Mouse (Mus musculus) CH12.LX (cell line): ENCODE results near the gene Myrf. TPM values are rescaled to one million over a fixed set of nuclear protein-coding genes. Genes with fewer than 3 reads are reported as not detected.

Experiments
- DNase-seq: peaks from one replicate; pipeline ENCODE4 v3.0.0-alpha.2; 2013; ENCODE audit errors: extremely low read depth
- H3K27ac ChIP-seq: 2 replicates; pipeline ENCODE4 v1.5.1; 2012; ENCODE audit warnings: low read depth, mild to moderate bottlenecking, control low read depth, moderate library complexity; ENCODE audit not compliant: insufficient read depth
- H3K27me3 ChIP-seq: replicated peaks from 2 replicates; pipeline ENCODE3; 2012; ENCODE audit warnings: inconsistent platforms
- H3K36me3 ChIP-seq, 2 experiments: replicated peaks in 1 of 2; 2 replicates each; pipeline versions ENCODE3 to v1.6.1; 2012; ENCODE audit warnings: inconsistent platforms in 1 of 2, low read length in 1 of 2, mild to moderate bottlenecking in 1 of 2, mixed read lengths in 1 of 2, moderate library complexity in 1 of 2; ENCODE audit not compliant: control insufficient read depth in 1 of 2, insufficient read depth in 1 of 2
- H3K4me1 ChIP-seq, 2 experiments: 2 replicates each; pipeline ENCODE4 v1.6.1; 2012; ENCODE audit warnings: inconsistent platforms in 1 of 2, moderate library complexity in 1 of 2; ENCODE audit not compliant: insufficient read depth in 2 of 2, control insufficient read depth in 1 of 2
- H3K4me2 ChIP-seq: 2 replicates; pipeline ENCODE4 v1.6.1; 2012; ENCODE audit warnings: low read depth, mild to moderate bottlenecking, control low read depth; ENCODE audit not compliant: poor library complexity, insufficient read depth, severe bottlenecking
- H3K4me3 ChIP-seq, 3 experiments: fragments of 150-350 bp in 1 of 3; sonication (generic) in 1 of 3; replicated peaks in 1 of 3; 2 replicates each; pipeline versions ENCODE3 to v1.5.1; 2011 to 2012; ENCODE audit warnings: low read depth in 2 of 3, low read length in 2 of 3, mild to moderate bottlenecking in 2 of 3, moderate library complexity in 2 of 3, control low read depth in 1 of 3, improper control_type of control experiment in 1 of 3, inconsistent platforms in 1 of 3, mixed read lengths in 1 of 3; ENCODE audit not compliant: poor library complexity in 1 of 3
- H3K79me2 ChIP-seq: replicated peaks from 2 replicates; pipeline ENCODE4 v1.6.1; 2012; ENCODE audit warnings: mild to moderate bottlenecking, moderate library complexity; ENCODE audit not compliant: control insufficient read depth, poor library complexity, insufficient read depth, severe bottlenecking; ENCODE audit errors: extremely low read depth
- H3K9ac ChIP-seq: 2 replicates; pipeline ENCODE4 v1.6.1; 2012; ENCODE audit warnings: low read depth, mild to moderate bottlenecking, control low read depth, moderate library complexity; ENCODE audit not compliant: insufficient read depth
- H3K9me3 ChIP-seq: replicated peaks from 2 replicates; pipeline ENCODE3; 2012; ENCODE audit warnings: low read length, inconsistent platforms, mixed read lengths
- CHD1 ChIP-seq: IDR thresholded peaks from 2 replicates; pipeline ENCODE4 v1.6.1; 2012; ENCODE audit warnings: low read depth, low read length, improper control_type of control experiment, inconsistent platforms
- CHD2 ChIP-seq: IDR thresholded peaks from 2 replicates; pipeline ENCODE4 v1.6.1; 2011; ENCODE audit warnings: low read length, improper control_type of control experiment
- CTCF ChIP-seq, 2 experiments: IDR thresholded peaks in 1 of 2; conservative IDR thresholded peaks in 1 of 2; 2 replicates each; pipeline ENCODE4 v1.5.1; 2011 to 2012; ENCODE audit warnings: low read depth in 2 of 2, low read length in 2 of 2, improper control_type of control experiment in 1 of 2, inconsistent platforms in 1 of 2, mild to moderate bottlenecking in 1 of 2, moderate library complexity in 1 of 2
- ELF1 ChIP-seq: IDR thresholded peaks from 2 replicates; pipeline ENCODE4 v1.6.1; 2014; ENCODE audit warnings: low read depth, mild to moderate bottlenecking, inconsistent platforms, low read length, improper control_type of control experiment
- GABPA ChIP-seq: IDR thresholded peaks from 2 replicates; pipeline ENCODE4 v1.6.1; 2012; ENCODE audit warnings: low read depth, low read length, improper control_type of control experiment, inconsistent platforms; ENCODE audit not compliant: insufficient replicate concordance
- IRF4 ChIP-seq: IDR thresholded peaks from 2 replicates; pipeline ENCODE4 v1.6.1; 2014; ENCODE audit warnings: low read depth, mild to moderate bottlenecking, inconsistent platforms, low read length, improper control_type of control experiment
- MAFK ChIP-seq: IDR thresholded peaks from 2 replicates; pipeline ENCODE4 v1.6.1; 2011; ENCODE audit warnings: low read length, improper control_type of control experiment; ENCODE audit not compliant: insufficient replicate concordance
- MAX ChIP-seq: IDR thresholded peaks from 2 replicates; pipeline ENCODE4 v1.6.1; 2011; ENCODE audit warnings: low read length, improper control_type of control experiment
- MAZ ChIP-seq: IDR thresholded peaks from 2 replicates; pipeline ENCODE4 v1.6.1; 2012; ENCODE audit warnings: low read depth, mild to moderate bottlenecking, inconsistent platforms, low read length, improper control_type of control experiment, moderate library complexity
- MEF2A ChIP-seq: IDR thresholded peaks from 2 replicates; pipeline ENCODE4 v1.6.1; 2014; ENCODE audit warnings: low read depth, mild to moderate bottlenecking, inconsistent platforms, low read length, improper control_type of control experiment, borderline replicate concordance
- NELFE ChIP-seq: IDR thresholded peaks from 2 replicates; pipeline ENCODE4 v1.6.1; 2011; ENCODE audit warnings: low read depth, low read length, improper control_type of control experiment
- NRF1 ChIP-seq: IDR thresholded peaks from 2 replicates; pipeline ENCODE4 v1.6.1; 2014; ENCODE audit warnings: low read depth, mild to moderate bottlenecking, inconsistent platforms, low read length, improper control_type of control experiment, moderate library complexity
- PAX5 ChIP-seq: IDR thresholded peaks from 2 replicates; pipeline ENCODE4 v1.6.1; 2012; ENCODE audit warnings: low read length, inconsistent platforms, mixed read lengths
- POLR2AphosphoS2 ChIP-seq: IDR thresholded peaks from 2 replicates; pipeline ENCODE4 v1.6.1; 2011; ENCODE audit warnings: low read depth, low read length, improper control_type of control experiment
- RAD21 ChIP-seq: IDR thresholded peaks from 2 replicates; pipeline ENCODE4 v1.6.1; 2011; ENCODE audit warnings: low read depth, mild to moderate bottlenecking, low read length, improper control_type of control experiment, moderate library complexity
- RCOR1 ChIP-seq: conservative IDR thresholded peaks from 2 replicates; pipeline ENCODE4 v1.6.1; 2012; ENCODE audit warnings: low read depth, mild to moderate bottlenecking, inconsistent platforms, low read length, improper control_type of control experiment
- SIN3A ChIP-seq: IDR thresholded peaks from 2 replicates; pipeline ENCODE4 v1.6.1; 2012; ENCODE audit warnings: low read length, improper control_type of control experiment, inconsistent platforms
- SMC3 ChIP-seq: IDR thresholded peaks from 2 replicates; pipeline ENCODE4 v1.6.1; 2011; ENCODE audit warnings: low read depth, low read length, improper control_type of control experiment
- TCF12 ChIP-seq: IDR thresholded peaks from 2 replicates; pipeline ENCODE4 v1.6.1; 2014; ENCODE audit warnings: low read depth, mild to moderate bottlenecking, inconsistent platforms, low read length, improper control_type of control experiment
- USF1 ChIP-seq: IDR thresholded peaks from 2 replicates; pipeline ENCODE4 v1.6.1; 2014; ENCODE audit warnings: low read depth, mild to moderate bottlenecking, inconsistent platforms, low read length, improper control_type of control experiment
- ZMIZ1 ChIP-seq: IDR thresholded peaks from 2 replicates; pipeline ENCODE4 v1.6.1; 2012; ENCODE audit warnings: low read depth, mild to moderate bottlenecking, inconsistent platforms, low read length, improper control_type of control experiment
- ZNF384 ChIP-seq: IDR thresholded peaks from 2 replicates; pipeline ENCODE4 v1.6.1; 2012; ENCODE audit warnings: low read depth, low read length, improper control_type of control experiment, inconsistent platforms
- dilution Hi-C: fragments of 300-500 bp; cut with MboI; formaldehyde crosslinking; loops from 2 replicates; pipeline ENCODE4 v1.14.3; 2020; ENCODE audit warnings: low sequenced_read_pairs; ENCODE audit not compliant: extremely low pct_unique_long_range_greater_than_20kb, extremely low pct_ligation_motif_present
- in situ Hi-C: fragments of 300-500 bp; cut with MboI; formaldehyde crosslinking; loops from 3 replicates; pipeline ENCODE4 v1.14.3; 2019; ENCODE audit warnings: low sequenced_read_pairs, low pct_ligation_motif_present, low pct_unique_long_range_greater_than_20kb, mixed read lengths
- polyA plus RNA-seq: library from polyadenylated mRNA; unstranded; fragments of >175 nt; gene quantifications from 2 replicates; pipeline ENCODE4 v1.2.1, GENCODE M21; 2012; ENCODE audit warnings: low read depth; ENCODE audit not compliant: insufficient read length
- total RNA-seq, 2 experiments: library from RNA; depleted of rRNA; stranded (reverse); fragments of 300-350 nt in 1 of 2; fragments of >200 nt in 1 of 2; gene quantifications; 2 replicates each; pipeline ENCODE4 v1.2.3; 2012 to 2014

The Myrf gene
- total and polyA plus RNA-seq, 3 experiments = 0.10 to 0.13 TPM; not detected in 1

DNA sequence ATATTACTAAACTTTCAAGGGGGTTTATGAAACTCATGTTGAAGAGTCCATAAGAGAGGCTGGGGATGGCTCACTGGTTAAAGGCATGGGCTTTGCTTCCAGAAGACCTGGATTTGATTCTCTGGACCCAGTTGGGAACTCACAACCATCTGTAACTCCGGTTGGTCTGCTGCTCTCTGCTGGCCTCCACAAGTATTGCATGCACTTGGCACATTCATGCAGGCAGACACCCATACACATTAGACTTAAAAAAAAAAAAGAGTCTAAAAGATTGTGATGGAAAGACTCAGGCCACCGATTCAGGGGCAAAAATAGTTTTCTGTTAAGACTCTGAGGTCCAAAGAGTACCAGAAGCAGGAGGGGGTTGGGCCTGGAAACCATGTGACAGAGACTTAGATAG lies 49.8 kb downstream of the Myrf start:
- 0 out of 2 replicates have a peak overlapping the region, but pooled peaks have one; percentile 14 for H3K27ac ChIP-seq
- dilution Hi-C loops = no loop called here
- DNase-seq = peak; percentile 65
- no peak overlapping the region for H3K4me3 ChIP-seq
- no peaks in the 10 kb centered on the region for H3K9me3 ChIP-seq
- no peaks in the 10 kb centered on the region for H3K79me2 ChIP-seq
- TF ChIP-seq NRF1 (no peak), CTCF (conservative IDR thresholded peaks at IDR 0.05 in 1 of 2, IDR thresholded peaks at IDR 0.05 in 1 of 2; ENCODE audit: low read depth in 2 of 2, low read length in 2 of 2) (peak; percentile 70 to 73), ZNF384 (0 out of 2 replicates have a peak, but pooled peaks have one; percentile 54), ZMIZ1 (no peak), RAD21 (peak; percentile 48), SMC3 (peak; percentile 67)
- H3K36me3 ChIP-seq = peaks cover 64 to 93% of the 10 kb centered on the region in 2 experiments
- H3K4me1 ChIP-seq = peaks cover 4 to 22% of the 10 kb centered on the region in 2 experiments; a peak in 3 of 4 replicates
- no peak overlapping the region for H3K4me2 ChIP-seq
- H3K9ac ChIP-seq = no peak overlapping the region
- in situ Hi-C loops = no loop called here
- H3K27me3 ChIP-seq = no peaks in the 10 kb centered on the region

DNA sequence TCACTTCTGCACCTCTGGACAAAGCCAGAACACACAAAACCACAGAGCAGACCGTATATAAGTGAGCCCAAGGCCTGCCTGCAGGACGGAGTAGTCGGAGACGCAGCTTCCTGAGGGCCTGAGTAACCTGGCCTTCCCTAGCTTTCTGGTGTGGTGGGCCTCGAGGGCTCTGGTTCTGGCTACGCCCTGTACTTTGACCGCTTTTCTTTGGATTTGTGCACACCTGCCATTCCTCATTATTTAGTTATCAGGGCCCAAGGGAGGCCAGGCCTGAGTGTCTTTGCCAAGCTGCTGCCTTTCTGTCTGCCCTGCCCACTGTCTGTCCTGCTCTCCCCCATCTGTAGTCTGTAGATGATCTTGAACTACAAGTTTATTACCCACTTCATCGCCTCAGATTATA lies 50.6 kb downstream of the Myrf start:
- in situ Hi-C loops = no loop called here
- no peaks in the 10 kb centered on the region for H3K9me3 ChIP-seq
- H3K79me2 ChIP-seq = no peaks in the 10 kb centered on the region
- no peak for DNase-seq
- H3K27me3 ChIP-seq = no peaks in the 10 kb centered on the region
- peaks cover 4 to 23% of the 10 kb centered on the region in 2 experiments; a peak in 3 of 4 replicates for H3K4me1 ChIP-seq
- no peak overlapping the region for H3K27ac ChIP-seq
- H3K4me3 ChIP-seq = no peak overlapping the region
- dilution Hi-C loops = no loop called here
- H3K4me2 ChIP-seq = no peak overlapping the region
- TF ChIP-seq GABPA (no peak), SIN3A (no peak), MEF2A (no peak), MAFK (no peak), RCOR1 (no peak), MAX (no peak), IRF4 (no peak), PAX5 (no peak), CHD1 (no peak), TCF12 (no peak), USF1 (no peak), ELF1 (no peak), POLR2AphosphoS2 (no peak), MAZ (no peak), NELFE (no peak), CHD2 (no peak)
- H3K36me3 ChIP-seq = peaks cover 61 to 94% of the 10 kb centered on the region in 2 experiments
- no peak overlapping the region for H3K9ac ChIP-seq
